Mouse (Mus musculus): ENCODE measurements around the gene Slc39a13.
"Not testable (repeated sequence)": the region's sequence is repeated elsewhere in the genome, so short reads cannot be mapped to it uniquely, and the experiment has no call there.

Gene Slc39a13

DNA sequence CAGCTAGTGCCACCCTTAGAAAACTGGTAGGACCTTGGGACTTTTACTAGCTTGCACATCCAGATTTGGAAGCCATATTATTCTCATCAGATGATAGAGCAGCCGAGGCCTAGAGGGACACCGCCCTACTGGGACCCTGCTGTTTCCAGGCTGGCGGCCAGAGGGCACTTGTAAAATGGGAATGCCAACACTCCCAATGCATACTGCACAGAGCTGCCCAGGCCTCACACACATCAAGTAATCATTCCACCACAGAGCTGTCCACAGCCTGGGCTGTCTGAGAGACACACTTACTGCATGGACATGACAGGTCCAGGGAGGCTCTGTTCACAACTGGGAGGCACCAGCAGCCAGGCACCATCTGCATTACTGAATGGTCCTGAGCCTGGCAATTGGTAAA lies 3.8 kb downstream of the Slc39a13 start:
- in situ Hi-C loops (cut with MboI, MseI) = no loop called here

DNA sequence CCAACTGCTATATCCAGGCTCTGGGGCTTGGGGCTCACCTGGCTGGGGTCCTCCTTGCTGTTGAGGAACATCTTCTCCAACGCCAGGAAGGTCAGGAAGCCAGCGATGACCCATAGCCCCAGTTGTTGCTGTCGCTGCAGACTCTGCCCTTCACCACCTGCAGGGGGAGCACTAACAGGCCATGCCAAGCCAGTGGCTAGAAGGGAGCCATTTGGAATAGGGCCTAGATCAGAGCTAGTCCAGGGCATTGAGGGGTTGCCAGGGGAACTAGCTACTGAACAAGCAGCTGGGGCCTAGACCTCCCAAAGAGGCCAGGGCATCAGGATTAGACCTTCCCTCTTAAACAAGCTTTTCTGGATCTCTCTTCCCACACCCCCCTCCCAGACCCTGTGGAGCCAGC lies 4.7 kb downstream of the Slc39a13 start:
- in situ Hi-C loops (cut with MboI, MseI) = no loop called here

DNA sequence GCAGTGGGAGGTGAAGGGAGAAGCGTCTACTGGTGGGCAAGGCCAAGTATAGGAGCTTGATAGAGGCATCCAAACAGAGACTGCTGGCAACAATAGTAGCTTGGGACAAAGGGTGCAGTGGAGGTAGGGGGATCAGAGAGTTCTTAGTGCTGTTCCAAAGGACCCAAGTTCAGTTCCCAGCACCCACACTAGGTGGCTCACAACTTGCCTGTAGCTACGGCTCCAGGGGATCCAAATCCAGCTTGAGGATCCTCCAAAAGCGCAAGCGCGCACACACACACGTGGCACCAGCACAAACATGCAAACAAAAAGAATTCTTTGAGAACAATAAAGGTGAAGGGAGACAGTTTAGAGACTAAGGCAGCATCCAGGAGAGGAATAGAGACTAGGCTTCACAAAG lies 6.0 kb downstream of the Slc39a13 start:
- in situ Hi-C loops (cut with MboI, MseI) = no loop called here

DNA sequence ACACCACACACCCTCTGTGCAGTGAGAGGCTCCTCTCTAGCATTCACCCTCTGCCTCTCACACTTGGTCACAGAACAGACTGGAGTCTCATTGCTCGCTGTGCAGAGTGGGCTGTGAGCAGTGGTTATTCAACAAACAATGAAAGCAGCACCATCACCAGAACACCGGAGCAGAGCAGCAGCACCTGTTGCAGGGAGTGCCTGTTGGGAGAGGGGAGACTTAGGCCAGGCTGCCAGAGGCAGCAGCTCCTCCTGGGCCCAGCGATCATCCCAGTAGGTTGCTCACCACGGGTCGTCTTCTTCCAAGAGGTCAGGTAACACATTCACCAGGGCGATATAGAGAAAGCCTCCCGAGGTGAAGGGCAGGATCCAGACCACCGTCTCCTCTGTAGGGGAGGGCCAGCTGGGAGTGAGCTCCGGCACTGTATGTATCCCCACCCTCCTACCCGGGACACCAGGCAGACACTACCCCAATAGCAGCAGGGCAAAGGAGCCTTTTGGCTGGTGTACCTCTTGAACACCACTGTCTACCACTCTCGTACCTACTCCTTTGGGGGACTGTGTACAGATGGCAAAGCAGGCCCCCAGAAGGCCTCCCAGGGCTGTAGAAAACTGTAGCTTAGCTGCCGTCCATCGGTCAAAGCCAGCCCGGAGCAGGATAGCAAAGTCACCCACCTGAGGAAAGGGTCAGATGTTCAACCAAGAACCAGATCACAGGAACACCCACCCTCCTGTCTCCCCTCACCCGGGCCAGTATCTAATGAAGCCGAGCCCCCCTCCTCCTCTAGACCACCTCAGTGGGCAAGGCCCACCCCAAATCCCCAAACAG lies 7.2 kb downstream of the Slc39a13 start:
- in situ Hi-C loops (cut with MboI, MseI) = no loop called here

DNA sequence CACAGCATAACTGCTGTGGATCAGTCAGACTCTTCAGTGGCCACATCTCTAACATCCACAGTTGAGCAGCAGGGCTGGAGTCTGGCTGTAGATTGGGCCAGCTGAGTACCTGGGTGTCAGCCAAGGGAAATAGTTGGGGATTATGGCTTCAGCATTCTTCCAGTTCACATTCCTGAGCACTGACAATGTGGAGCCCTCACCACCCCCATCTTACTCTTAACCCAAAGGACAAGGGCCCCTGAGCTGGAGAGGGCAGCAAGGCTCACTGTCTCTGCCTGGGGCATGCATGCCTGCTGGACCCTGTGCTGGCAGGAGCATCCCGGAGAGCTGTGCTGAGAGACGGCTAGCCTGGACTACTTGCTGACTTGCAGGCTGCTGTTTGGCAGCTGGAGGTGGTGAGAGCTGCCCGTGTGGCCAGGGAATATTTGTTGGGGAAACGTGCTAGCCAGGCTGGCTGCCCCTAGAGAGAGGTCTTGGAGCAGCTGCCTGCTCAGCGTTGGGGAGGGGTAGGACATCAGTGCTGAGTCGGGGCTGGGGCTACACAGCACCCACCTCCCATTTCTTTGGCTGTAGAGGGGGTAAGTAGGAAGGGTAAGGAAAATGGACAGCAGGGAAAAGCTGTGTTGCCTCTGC lies 8.3 kb downstream of the Slc39a13 start:
- in situ Hi-C loops (cut with MboI, MseI) = no loop called here

DNA sequence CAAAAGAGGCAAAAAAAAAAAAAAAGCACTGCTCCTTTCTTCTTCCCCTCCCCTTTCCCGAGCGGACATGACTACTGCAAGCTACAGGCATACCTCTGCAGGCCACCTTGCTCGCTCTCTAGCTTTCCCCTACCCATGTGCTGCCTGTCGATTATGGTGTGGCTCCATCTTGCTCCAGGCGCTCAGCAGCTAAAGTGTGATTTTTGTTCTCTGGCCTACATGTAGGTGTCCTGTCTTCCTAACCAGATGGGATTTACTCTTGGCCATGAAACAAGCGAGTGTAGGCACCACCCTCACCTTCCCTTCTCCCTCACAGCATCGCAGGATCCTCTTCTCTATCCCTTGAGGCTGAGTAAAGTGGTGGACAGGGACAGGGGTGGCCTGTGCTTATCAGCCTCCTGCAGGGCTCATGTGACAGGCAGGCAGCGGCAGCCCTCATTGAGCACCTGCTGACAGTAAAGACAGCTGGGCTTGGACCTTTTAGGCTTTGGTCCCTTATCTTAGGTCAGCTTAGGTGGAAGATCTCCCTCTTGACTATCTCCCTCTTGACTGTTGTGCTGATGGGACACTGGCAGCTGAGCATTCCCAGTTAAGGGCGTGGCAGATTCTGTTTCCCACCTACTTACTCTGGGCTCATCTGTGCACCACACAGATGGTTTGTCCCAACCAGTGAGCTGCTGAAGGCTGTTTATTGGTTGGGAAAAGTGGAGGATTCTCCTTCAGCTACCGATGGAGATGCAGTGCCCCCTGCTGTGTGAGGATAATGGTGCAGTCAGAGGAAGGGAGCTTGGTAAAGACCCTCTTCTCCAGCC lies 9.5 kb downstream of the Slc39a13 start:
- in situ Hi-C loops (cut with MboI, MseI) = no loop called here

DNA sequence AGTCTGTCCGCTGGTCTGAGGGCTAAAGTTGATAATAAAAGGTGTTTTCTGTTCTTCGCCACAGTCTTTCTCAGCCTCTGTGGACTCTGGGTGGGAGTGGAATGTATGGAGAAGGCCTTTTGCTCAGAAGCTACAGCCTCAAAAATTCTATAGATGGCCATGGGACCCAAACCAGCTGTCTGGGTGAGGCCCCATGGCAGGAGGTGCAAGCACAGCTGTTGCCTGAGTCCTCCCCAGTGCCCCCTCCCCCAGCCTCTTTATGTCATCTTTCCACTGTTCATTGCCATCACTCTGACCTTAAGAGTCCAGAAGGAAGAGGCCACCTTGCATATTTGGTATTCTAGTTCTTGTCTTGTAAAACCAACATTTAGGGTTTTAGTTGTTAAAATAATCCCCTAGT lies 10.8 kb downstream of the Slc39a13 start:
- in situ Hi-C loops (cut with MboI, MseI) = no loop called here

DNA sequence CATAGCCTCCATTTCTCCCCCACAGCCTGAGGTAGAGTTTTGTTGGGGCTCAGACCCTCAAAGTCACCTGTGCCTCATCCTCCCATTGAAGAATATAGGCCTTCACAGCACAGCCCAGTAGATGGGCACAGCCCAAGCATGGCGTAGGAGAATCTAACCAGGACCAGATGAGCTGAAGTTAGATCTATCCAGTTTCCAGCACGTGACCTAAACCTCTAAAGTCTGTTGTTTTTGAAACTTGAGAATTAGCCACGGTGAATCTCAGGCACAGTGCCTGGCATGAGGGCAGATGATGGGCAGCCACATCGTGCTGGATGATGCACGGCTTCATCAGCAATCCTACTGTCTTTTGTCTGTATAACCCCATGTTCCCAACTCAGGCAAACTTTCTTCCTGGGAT lies 11.8 kb downstream of the Slc39a13 start:
- in situ Hi-C loops (cut with MboI, MseI) = no loop called here

DNA sequence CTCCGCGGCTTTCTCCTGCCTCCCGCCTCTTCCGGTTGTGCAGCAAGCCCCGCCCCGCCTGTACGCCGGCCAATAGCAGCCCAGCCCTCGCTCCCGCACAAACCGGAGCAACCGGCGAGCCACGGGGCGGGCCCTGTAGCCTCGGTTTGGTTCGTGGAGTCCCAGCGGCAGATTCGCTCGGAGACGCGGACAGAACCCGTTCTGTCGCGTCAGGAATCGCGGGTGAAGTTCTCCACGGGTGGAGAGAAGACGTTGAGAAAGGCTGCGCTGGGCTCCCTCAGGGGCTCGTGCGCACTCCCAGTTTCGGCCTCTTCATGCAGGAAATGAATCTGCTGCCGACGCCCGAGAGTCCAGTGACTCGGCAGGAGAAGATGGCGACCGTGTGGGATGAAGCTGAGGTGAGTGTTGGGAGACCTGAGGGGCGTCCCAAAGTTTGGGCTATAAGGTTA lies 16.3 kb downstream of the Slc39a13 start, which contains the start of gene Psmc3:
Gene Psmc3, plus strand, starts transcription at position 76 of the 449 bp plus-strand sequence.
- in situ Hi-C loops (cut with MboI, MseI) = no loop called here

DNA sequence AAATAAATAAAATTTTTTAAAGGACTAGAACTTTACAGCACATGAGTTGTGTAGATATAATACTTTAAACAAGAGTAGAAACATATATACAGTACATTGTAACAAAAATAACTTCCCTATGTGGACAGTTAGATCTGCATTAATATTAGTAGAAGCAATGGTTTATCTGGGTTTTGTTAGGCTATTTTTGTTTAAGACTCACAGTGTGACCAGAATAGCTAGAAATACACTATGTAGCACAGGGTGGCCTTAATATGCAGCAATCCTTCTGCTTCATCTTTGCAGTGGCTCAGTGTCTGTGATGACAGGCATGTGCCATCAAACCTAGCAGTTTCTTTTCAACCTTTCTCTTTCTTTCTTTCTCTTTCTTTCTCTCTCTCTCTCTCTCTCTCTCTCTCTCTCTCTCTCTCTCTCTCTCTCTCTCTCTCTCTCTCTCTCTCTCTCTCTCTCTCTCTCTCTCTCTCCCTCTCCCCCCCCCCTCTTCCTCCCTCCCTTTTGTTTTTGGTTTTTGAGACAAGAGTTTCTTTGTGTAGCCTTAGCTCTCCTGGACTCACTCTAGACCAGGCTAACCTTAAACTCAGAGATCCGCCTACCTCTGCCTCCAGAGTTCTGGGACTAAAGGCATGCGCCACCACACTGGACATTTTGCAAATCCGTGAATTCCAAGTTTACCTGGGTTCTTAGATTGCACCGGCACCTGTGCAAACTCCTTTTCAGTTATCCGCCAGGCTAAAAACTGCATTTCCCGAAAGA lies 16.9 kb downstream of the Slc39a13 start:
- in situ Hi-C loops (cut with MboI, MseI) = no loop called here

DNA sequence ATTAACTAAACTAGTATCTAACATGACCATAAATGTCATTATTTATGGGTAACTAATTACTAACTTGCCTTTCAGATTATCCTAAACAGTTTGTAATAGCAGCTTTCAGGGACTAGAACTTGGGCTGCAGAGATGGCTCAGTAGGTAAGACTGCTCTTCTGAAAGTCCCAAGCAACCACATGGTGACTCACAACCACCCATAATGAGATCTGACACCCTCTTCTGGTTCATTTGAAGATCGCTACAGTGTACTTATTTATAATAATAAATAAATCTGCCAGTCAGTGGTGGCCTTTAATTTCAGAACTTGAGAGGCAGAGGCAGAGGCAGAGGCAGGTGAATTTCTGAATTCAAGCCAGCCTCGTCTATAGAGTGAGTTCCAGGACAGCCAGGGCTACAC lies 17.5 kb downstream of the Slc39a13 start:
- in situ Hi-C loops (cut with MboI, MseI) = no loop called here

DNA sequence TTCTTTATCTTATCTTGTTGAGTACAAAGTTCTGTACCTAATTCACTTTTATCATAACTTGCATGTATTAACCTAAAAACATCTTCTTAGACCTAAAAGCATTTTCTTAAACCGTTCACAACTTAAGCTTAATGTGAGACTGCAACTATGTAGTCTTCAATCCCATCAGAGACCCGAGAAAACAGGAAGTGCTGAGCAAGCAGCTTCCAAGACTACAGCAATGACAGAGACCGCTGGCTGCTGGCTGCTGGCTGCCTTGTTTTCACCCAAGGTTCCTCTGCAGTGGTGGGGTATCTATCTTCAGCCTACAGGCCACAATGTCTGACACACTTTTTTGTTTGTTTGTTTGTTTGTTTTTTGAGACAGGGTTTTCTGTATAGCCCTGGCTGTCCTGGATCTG lies 18.3 kb downstream of the Slc39a13 start:
- in situ Hi-C loops (cut with MboI, MseI) = no loop called here

DNA sequence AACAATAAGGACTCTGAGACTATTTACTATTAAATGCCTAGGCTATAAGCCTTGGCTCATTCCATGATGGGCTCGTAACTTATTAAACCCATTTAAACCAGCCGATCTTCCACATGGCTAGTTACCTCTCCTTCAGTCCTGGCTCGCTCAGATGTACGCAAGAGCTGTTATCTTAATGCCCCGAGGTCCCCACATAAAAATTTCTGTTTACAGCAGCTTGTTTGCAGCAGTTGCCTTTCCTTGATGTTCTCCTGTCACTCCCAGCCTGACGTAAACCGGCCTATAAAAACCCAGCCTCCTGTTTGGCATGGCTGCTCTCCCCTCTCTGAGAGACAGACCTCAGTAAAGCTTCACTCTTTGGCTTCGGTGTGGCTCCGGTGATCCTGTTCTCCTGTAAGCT lies 22.9 kb downstream of the Slc39a13 start:
- in situ Hi-C loops (cut with MboI, MseI) = no loop called here

DNA sequence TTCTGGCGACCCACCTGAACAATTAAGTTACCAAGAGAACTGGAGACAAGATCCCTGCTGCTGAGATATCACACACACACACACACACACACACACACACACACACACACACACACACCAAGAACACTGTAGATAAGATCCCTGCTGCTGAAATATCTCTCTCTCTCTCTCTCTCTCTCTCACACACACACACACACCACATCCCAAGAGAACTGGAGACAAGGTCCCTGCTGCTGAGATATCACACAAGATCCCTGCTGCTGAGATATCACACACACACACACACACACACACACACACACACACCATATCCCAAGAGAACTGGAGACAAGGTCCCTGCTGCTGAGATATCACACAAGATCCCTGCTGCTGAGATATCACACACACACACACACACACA lies 24.4 kb downstream of the Slc39a13 start:
- in situ Hi-C loops (cut with MboI, MseI) = not testable (repeated sequence)

DNA sequence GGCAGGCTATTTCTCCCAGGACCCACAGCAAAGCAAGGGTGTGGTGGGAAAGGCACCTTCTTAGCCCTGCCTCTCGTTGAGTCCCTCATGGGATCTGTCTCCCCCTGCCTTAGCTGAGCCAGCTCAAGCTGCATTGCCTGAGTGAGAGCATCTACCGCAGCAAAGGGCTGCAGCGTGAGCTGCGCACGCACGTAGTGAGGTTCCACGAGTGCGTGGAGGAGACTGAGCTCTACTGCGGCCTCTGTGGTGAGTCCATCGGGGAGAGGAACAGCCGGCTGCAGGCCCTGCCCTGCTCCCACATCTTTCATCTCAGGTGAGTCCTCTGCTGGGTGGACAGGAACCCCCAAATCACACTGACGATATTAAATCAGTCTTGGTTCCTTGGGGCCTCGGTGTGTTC lies 25.5 kb downstream of the Slc39a13 start:
- in situ Hi-C loops (cut with MboI, MseI) = no loop called here

DNA sequence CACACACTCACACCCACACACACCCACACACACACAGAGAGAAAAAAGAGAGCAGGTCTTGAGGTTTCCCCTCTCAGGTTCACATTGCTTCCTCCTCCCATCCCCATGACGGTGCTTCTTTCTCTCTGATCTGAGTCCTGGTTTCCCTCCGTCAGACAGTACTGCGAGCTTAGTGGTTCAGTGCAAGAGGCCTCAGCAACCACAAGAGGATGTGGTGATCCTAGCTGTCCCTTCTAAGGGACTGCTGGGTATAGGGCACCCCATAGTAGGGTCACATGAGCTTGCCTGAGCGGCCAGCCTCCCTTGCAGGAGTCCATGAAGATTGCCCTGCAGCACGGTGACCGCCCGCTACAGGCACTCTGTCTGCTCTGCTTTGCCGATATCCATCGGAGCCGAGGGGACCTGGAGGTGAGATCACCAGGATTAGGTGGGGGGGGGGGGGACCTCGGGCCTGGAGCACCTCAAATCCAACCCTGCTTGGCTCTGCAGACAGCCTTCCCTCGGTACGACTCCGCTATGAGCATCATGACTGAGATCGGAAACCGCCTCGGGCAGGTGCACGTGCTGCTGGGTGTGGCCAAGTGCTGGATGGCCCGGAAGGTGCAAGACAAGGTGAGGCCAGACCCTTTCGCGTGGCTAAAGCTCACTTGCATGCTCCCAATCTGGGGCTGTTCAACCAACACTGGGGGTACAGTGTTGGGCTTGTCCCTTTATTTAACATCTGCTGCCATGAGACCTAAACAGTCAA lies 27.4 kb downstream of the Slc39a13 start:
- in situ Hi-C loops (cut with MboI, MseI) = no loop called here

DNA sequence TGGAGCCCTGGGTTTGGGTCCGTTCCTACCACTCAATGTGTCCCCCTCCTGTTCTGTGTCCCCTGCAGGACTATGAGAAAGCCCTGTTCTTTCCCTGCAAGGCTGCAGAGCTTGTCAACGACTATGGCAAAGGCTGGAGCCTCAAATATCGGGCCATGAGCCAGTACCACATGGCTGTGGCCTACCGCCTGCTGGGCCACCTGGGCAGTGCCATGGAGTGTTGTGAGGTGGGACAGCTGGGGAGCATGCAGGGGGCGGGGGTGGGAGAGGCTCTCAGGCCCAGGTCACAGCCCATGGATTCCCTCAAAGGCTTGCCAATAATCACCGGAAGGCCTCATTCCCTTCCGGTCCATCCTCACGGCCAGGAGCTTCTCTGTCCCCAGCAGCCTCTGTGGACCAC lies 28.4 kb downstream of the Slc39a13 start:
- in situ Hi-C loops (cut with MboI, MseI) = no loop called here

DNA sequence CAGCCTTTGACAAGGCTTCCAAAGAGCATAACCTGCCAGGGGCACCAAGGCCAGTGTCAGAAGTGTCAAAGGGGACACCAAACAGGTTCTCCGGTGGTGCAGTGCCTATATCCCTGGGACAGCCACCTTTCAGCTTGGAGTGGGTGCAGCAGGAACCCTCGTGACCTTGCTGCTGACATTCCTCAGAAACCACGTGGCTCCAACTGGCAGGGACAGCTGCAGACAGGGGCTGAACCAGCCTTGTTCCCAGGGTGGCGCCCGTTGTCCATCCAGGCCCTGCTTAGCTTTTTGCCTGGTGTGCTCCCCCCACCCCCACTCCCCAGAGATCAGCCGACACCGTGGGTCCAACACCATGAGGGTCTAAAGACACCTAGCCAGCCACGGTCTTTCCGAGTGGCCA lies 34.8 kb downstream of the Slc39a13 start, which contains the start of gene Rapsn:
Gene Rapsn, plus strand, starts transcription at position 236 of the 400 bp plus-strand sequence.
- in situ Hi-C loops (cut with MboI, MseI) = no loop called here

DNA sequence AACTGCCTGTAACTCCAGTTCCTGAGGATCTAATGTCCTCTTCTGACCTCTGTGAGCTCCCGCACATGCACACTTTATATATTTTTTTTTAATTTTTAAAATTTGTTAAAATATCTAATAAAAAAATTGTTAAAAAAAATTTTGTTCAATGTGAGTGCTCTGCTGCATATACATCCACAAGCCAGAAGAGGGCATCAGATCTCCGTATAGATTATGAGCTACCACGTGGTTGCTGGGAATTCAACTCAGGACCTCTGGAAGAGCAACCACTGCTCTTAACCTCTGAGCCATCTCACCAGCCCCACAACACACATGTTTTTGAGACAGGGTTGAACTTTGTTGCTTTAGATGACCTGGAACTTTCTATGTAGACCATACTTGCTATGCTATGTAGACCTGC lies 37.2 kb downstream of the Slc39a13 start:
- in situ Hi-C loops (cut with MboI, MseI) = loop anchor here (5.0 kb wide), 1 partner anchor 69 kb away; no protein-coding TSS in a partner anchor

DNA sequence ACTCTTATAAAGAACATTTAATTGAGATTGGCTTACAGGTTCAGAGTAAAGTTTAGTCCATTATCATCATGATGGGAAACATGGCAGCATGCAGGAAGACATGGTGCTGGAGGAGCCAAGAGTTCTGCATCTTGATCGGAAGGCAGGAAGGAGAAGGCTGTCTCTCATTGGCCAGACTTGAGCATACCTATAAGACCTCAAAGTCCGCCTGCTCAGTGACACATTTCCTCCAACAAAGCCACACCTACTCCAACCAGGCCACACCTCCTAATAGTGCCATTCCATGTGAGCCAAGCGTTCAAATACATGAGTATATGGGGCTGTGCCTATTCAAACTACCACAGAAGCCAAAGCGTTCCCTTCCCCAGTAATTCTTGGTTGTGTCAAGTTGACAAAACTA lies 39.0 kb downstream of the Slc39a13 start:
- in situ Hi-C loops (cut with MboI, MseI) = loop anchor here (5.0 kb wide), 1 partner anchor 71 kb away; no protein-coding TSS in a partner anchor

Data from T-helper 2 cell (primary cell).